Mouse (Mus musculus) cerebellum, adult 2 months (tissue): ENCODE measurements around the gene Ift81.

Source experiments
- CTCF ChIP-seq: fragments of 200-500 bp; IDR thresholded peaks from 2 replicates; pipeline ENCODE4 v1.5.1; 2011; ENCODE audit warnings: low read depth, mild to moderate bottlenecking, control low read depth, low read length, moderate library complexity, borderline replicate concordance; ENCODE audit not compliant: insufficient read depth
- POLR2A ChIP-seq: fragments of 200-500 bp; IDR thresholded peaks from 2 replicates; pipeline ENCODE4 v1.6.1; 2011; ENCODE audit warnings: low read length, control low read depth, borderline replicate concordance; ENCODE audit not compliant: insufficient read depth

DNA sequence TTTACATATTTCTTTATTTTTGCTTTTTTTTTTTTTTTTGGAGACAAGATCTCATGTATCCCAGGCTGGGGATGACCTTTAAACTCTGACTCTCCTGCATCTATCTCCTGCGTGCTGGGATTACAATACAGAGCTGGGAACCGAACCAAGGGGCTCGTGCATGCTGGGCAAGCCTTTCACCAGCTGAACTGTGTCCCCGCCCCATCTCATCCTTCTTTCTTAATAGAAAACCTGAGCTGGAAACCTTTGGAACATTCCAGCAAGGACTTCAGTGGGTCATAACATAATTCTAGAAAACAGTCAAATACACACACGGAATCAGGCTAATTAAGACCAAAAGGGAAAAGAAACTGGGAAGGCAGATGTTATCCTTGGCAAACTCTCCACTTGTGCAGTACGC, 102.3 kb downstream of the Ift81 start:
- TF ChIP-seq CTCF (no peak), POLR2A (no peak)
